Mouse (Mus musculus) limb, embryonic 10.5 days (tissue): ENCODE data around the gene Cmya5. TPM values are rescaled to one million over a fixed set of nuclear protein-coding genes. Genes with fewer than 3 reads are reported as not detected.
A peak's percentile ranks its signal among the peaks of the same experiment; 100 is the strongest.
"Not testable (repeated sequence)": the region's sequence is repeated elsewhere in the genome, so short reads cannot be mapped to it uniquely, and the experiment has no call there.

Source experiments
- DNase-seq: peaks from one replicate; pipeline ENCODE4 v3.0.0-alpha.2; 2017; ENCODE audit warnings: low spot score
- H3K27ac ChIP-seq: fragments of 300-500 bp; sonication (generic); 2 replicates; pipeline ENCODE4 v1.5.1; 2016; ENCODE audit warnings: mild to moderate bottlenecking
- H3K27me3 ChIP-seq: fragments of 300-500 bp; sonication (generic); 2 replicates; pipeline ENCODE4 v1.6.1; 2016; ENCODE audit warnings: low read depth, mild to moderate bottlenecking; ENCODE audit not compliant: poor library complexity, severe bottlenecking
- H3K36me3 ChIP-seq: fragments of 300-500 bp; sonication (generic); 2 replicates; pipeline ENCODE4 v1.6.1; 2016; ENCODE audit warnings: mild to moderate bottlenecking, moderate library complexity
- H3K4me1 ChIP-seq: fragments of 300-500 bp; sonication (generic); 2 replicates; pipeline ENCODE4 v1.6.1; 2016
- H3K4me3 ChIP-seq: fragments of 300-500 bp; sonication (generic); 2 replicates; pipeline ENCODE4 v1.5.1; 2016; ENCODE audit warnings: mild to moderate bottlenecking, moderate library complexity
- H3K9me3 ChIP-seq: fragments of 300-500 bp; sonication (generic); replicated peaks from 2 replicates; pipeline ENCODE4 v1.6.1; 2016; ENCODE audit warnings: mild to moderate bottlenecking
- WGBS: fragments of 180-500 bp; shearing (Covaris S2); methylation state at CpG from one replicate; pipeline ENCODE4 v1.1.7; 2016; 5-methylcytosine and 5-hydroxymethylcytosine counted together
- polyA plus RNA-seq: library from polyadenylated mRNA; unstranded; fragments of >200 nt; fragmentation: Nextera tagmentation; extraction: Ambion mirVana; gene quantifications from 2 replicates; pipeline ENCODE4 v1.2.1, GENCODE M21; 2016

Gene Cmya5
- polyA plus RNA-seq, 1 experiment from 2014 or later, result 0.01 TPM

- Histone ChIP-seq H3K27ac (no peak overlapping the region), H3K4me3 (no peak overlapping the region), H3K9me3 (no peaks in the 10 kb centered on the region), H3K27me3 (no peaks in the 10 kb centered on the region), H3K36me3 (no peaks in the 10 kb centered on the region), H3K4me1 (no peaks in the 10 kb centered on the region)
- 96% methylated on average over 6 of the region's 6 CpGs for WGBS
- no peak for DNase-seq
These were observed 47.9 kb downstream of the Cmya5 start for GRCm38 (mm10) chr13:93096643-93097042.

GRCm38 (mm10) chr13:93095097-93095791 is 49.3 kb downstream of the Cmya5 start:
- no peak for DNase-seq
- H3K9me3 ChIP-seq, result no peaks in the 10 kb centered on the region
- no peaks in the 10 kb centered on the region for H3K36me3 ChIP-seq

GRCm38 (mm10) chr13:93094204-93094935 is 50.2 kb downstream of the Cmya5 start:
- no peaks in the 10 kb centered on the region for H3K27me3 ChIP-seq
- no peak overlapping the region for H3K4me3 ChIP-seq
- no peak overlapping the region for H3K27ac ChIP-seq
- H3K36me3 ChIP-seq, result no peaks in the 10 kb centered on the region
- WGBS, result 89% methylated on average over 10 of the region's 10 CpGs
- DNase-seq, result no peak
- no peaks in the 10 kb centered on the region for H3K9me3 ChIP-seq
- H3K4me1 ChIP-seq, result no peaks in the 10 kb centered on the region

More at GRCm38 (mm10) chr13:93095097-93095791, 49.3 kb downstream of the Cmya5 start:
- Histone ChIP-seq H3K4me1 (no peaks in the 10 kb centered on the region), H3K4me3 (no peak overlapping the region), H3K27ac (no peak overlapping the region), H3K27me3 (no peaks in the 10 kb centered on the region)
- WGBS, result 89% methylated on average over 15 of the region's 15 CpGs

GRCm38 (mm10) chr13:93093697-93094096 is 50.8 kb downstream of the Cmya5 start:
- H3K9me3 ChIP-seq, result no peaks in the 10 kb centered on the region
- no peak overlapping the region for H3K27ac ChIP-seq
- no peaks in the 10 kb centered on the region for H3K27me3 ChIP-seq
- H3K4me1 ChIP-seq, result no peaks in the 10 kb centered on the region
- no peak for DNase-seq
- 87% methylated on average over 5 of the region's 5 CpGs for WGBS
- no peak overlapping the region for H3K4me3 ChIP-seq
- H3K36me3 ChIP-seq, result no peaks in the 10 kb centered on the region

GRCm38 (mm10) chr13:93092916-93093429 is 51.6 kb downstream of the Cmya5 start:
- Histone ChIP-seq H3K4me3 (no peak overlapping the region), H3K9me3 (no peaks in the 10 kb centered on the region), H3K27me3 (no peaks in the 10 kb centered on the region), H3K36me3 (no peaks in the 10 kb centered on the region), H3K27ac (no peak overlapping the region), H3K4me1 (no peaks in the 10 kb centered on the region)
- WGBS, result 81% methylated on average over 2 of the region's 2 CpGs
- DNase-seq, result no peak

- Histone ChIP-seq H3K36me3 (no peaks in the 10 kb centered on the region), H3K27me3 (no peaks in the 10 kb centered on the region), H3K4me3 (no peak overlapping the region), H3K27ac (no peak overlapping the region), H3K9me3 (no peaks in the 10 kb centered on the region), H3K4me1 (no peaks in the 10 kb centered on the region)
- 94% methylated on average over 10 of the region's 10 CpGs for WGBS
- no peak for DNase-seq
These were observed 52.6 kb downstream of the Cmya5 start for GRCm38 (mm10) chr13:93091866-93092455.

- Histone ChIP-seq H3K9me3 (no peaks in the 10 kb centered on the region), H3K4me3 (no peak overlapping the region), H3K4me1 (no peaks in the 10 kb centered on the region), H3K36me3 (no peaks in the 10 kb centered on the region), H3K27ac (no peak overlapping the region), H3K27me3 (no peaks in the 10 kb centered on the region)
- WGBS, result 97% methylated on average over 9 of the region's 9 CpGs
- no peak for DNase-seq
These were observed 53.3 kb downstream of the Cmya5 start for GRCm38 (mm10) chr13:93091176-93091575.

- 82% methylated on average over 5 of the region's 5 CpGs for WGBS
- H3K4me3 ChIP-seq, result no peak overlapping the region
- no peaks in the 10 kb centered on the region for H3K27me3 ChIP-seq
- no peaks in the 10 kb centered on the region for H3K4me1 ChIP-seq
- H3K27ac ChIP-seq, result no peak overlapping the region
- H3K9me3 ChIP-seq, result no peaks in the 10 kb centered on the region
- H3K36me3 ChIP-seq, result no peaks in the 10 kb centered on the region
- no peak for DNase-seq
These were observed 55.0 kb downstream of the Cmya5 start for GRCm38 (mm10) chr13:93089481-93089880.

GRCm38 (mm10) chr13:93085711-93086110 is 58.8 kb downstream of the Cmya5 start:
- Histone ChIP-seq H3K4me3 (no peak overlapping the region), H3K27me3 (no peaks in the 10 kb centered on the region), H3K9me3 (no peaks in the 10 kb centered on the region), H3K4me1 (no peaks in the 10 kb centered on the region), H3K36me3 (no peaks in the 10 kb centered on the region), H3K27ac (no peak overlapping the region)
- 90% methylated on average over 4 of the region's 4 CpGs for WGBS
- no peak for DNase-seq

GRCm38 (mm10) chr13:93082324-93082723 is 62.2 kb downstream of the Cmya5 start:
- DNase-seq, H3K27me3 ChIP-seq, H3K4me1 ChIP-seq, H3K4me3 ChIP-seq, H3K27ac ChIP-seq, H3K9me3 ChIP-seq, H3K36me3 ChIP-seq: not testable (repeated sequence)
- 87% methylated on average over 1 of the region's 1 CpGs for WGBS

- Histone ChIP-seq H3K27ac (no peak overlapping the region), H3K27me3 (no peaks in the 10 kb centered on the region), H3K36me3 (no peaks in the 10 kb centered on the region), H3K4me3 (no peak overlapping the region), H3K4me1 (no peaks in the 10 kb centered on the region), H3K9me3 (no peaks in the 10 kb centered on the region)
- WGBS, result 93% methylated on average over 2 of the region's 2 CpGs
- no peak for DNase-seq
These were observed 63.7 kb downstream of the Cmya5 start for GRCm38 (mm10) chr13:93080859-93081258.

- H3K4me1 ChIP-seq, result peaks cover 18% of the 10 kb centered on the region
- no peaks in the 10 kb centered on the region for H3K27me3 ChIP-seq
- peak; percentile 37 for DNase-seq
- H3K27ac ChIP-seq, result no peak overlapping the region
- no peaks in the 10 kb centered on the region for H3K9me3 ChIP-seq
- H3K36me3 ChIP-seq, result no peaks in the 10 kb centered on the region
- no peak overlapping the region for H3K4me3 ChIP-seq
- 65% methylated on average over 17 of the region's 17 CpGs for WGBS
These were observed 70.3 kb downstream of the Cmya5 start for GRCm38 (mm10) chr13:93074147-93074641.

- no peak overlapping the region for H3K27ac ChIP-seq
- no peak for DNase-seq
- 48% methylated on average over 2 of the region's 2 CpGs for WGBS
- H3K27me3 ChIP-seq, result no peaks in the 10 kb centered on the region
- H3K4me1 ChIP-seq, result peaks cover 18% of the 10 kb centered on the region
- H3K9me3 ChIP-seq, result no peaks in the 10 kb centered on the region
- H3K36me3 ChIP-seq, result no peaks in the 10 kb centered on the region
- no peak overlapping the region for H3K4me3 ChIP-seq
These were observed 70.9 kb downstream of the Cmya5 start for GRCm38 (mm10) chr13:93073595-93073994.
